Mouse (Mus musculus): ENCODE results near the gene Lrrn3. TPM values are rescaled to one million over a fixed set of nuclear protein-coding genes. Genes with fewer than 3 reads are reported as not detected.

Gene Lrrn3
- polyA plus RNA-seq, 1 experiment from 2014 or later, result 17.2 TPM

GRCm38 (mm10) chr12:41484689-41485511, 1.3 kb downstream of the Lrrn3 start:
- H3K9ac ChIP-seq, result peak overlapping the region; percentile 43
- ATAC-seq (ENCODE audit: borderline replicate concordance, extremely low read depth, low FRiP score, low TSS enrichment), result no peak

GRCm38 (mm10) chr12:41483593-41484451, 2.4 kb downstream of the Lrrn3 start:
- no peaks in the 10 kb centered on the region for H3K9me3 ChIP-seq
- peak overlapping the region; percentile 47 for H3K4me3 ChIP-seq
- WGBS, result 29% methylated on average over 23 of the region's 23 CpGs
- no peak for ATAC-seq (ENCODE audit: borderline replicate concordance, extremely low read depth, low FRiP score, low TSS enrichment)
- H3K4me2 ChIP-seq, result peak overlapping the region; percentile 63
- H3K27me3 ChIP-seq, result no peaks in the 10 kb centered on the region
- no peak overlapping the region; the same call in 1 of the 2 replicates for H3K9ac ChIP-seq
- H3K4me1 ChIP-seq, result peaks cover 24% of the 10 kb centered on the region; the same call in 1 of the 2 replicates
- H3K27ac ChIP-seq, result no peak overlapping the region
- no peaks in the 10 kb centered on the region for H3K36me3 ChIP-seq

More at GRCm38 (mm10) chr12:41484689-41485511, 1.3 kb downstream of the Lrrn3 start:
- 0 out of 2 replicates have a peak overlapping the region, but pooled peaks have one; percentile 44 for H3K27ac ChIP-seq
- H3K9me3 ChIP-seq, result no peaks in the 10 kb centered on the region
- peaks cover 24% of the 10 kb centered on the region; the same call in 1 of the 2 replicates for H3K4me1 ChIP-seq
- 16% methylated on average over 16 of the region's 16 CpGs for WGBS
- no peaks in the 10 kb centered on the region for H3K27me3 ChIP-seq
- H3K4me3 ChIP-seq, result peak overlapping the region; percentile 47
- H3K36me3 ChIP-seq, result no peaks in the 10 kb centered on the region
- peak overlapping the region; percentile 63 for H3K4me2 ChIP-seq

DNA sequence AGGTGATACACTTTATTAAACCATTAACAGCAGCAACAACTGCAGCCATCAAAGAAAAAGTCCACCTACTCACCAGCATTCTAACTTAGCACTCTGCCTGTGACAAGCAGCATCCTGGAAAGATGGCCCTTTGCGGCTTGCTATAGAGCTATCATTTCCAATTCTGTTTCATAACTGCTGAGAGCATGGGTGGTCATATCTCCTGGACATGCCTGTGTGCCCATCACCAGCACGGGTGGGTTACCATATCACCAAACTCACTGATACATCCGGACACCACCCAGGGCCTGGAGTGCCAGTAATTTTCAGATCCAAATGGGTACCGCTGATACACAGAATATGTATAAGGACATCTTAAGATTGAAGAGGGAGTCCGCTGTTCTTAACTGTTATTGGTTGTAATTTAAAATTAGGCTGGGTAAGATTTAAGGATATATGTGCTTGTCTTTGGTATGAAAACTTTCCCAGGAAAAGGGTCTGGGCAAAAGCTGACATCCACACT, 3.1 kb downstream of the Lrrn3 start:
- Histone ChIP-seq H3K27ac (no peak overlapping the region), H3K27me3 (no peaks in the 10 kb centered on the region), H3K4me2 (peak overlapping the region; percentile 63), H3K9ac (no peak overlapping the region), H3K4me1 (peaks cover 24% of the 10 kb centered on the region; the same call in 1 of the 2 replicates), H3K4me3 (peak overlapping the region; percentile 47), H3K36me3 (no peaks in the 10 kb centered on the region), H3K9me3 (no peaks in the 10 kb centered on the region)
- ATAC-seq (ENCODE audit: borderline replicate concordance, extremely low read depth, low FRiP score, low TSS enrichment), result no peak
- WGBS, result 76% methylated on average over 5 of the region's 5 CpGs

DNA sequence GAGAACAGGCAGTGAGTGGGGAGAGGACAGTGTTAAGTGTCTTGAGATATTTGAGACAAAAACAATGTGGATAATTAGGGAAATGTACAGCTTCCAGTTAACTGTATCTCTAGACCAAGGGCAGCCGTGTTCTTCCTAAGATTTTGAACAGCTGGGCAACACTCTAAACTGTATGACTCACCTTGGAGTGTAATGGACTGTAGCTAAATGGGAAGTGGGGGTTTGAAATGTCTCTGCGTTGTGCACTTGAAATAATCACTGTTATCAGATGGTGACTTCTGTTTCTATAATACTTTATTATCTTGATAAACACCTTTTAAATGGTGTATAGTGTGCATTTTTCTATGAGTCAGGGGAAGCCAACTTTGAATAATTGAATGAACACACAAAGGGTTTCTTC, 4.7 kb downstream of the Lrrn3 start:
- WGBS, result 47% methylated on average over 2 of the region's 2 CpGs
- Histone ChIP-seq H3K27ac (no peak overlapping the region), H3K4me1 (peaks cover 19% of the 10 kb centered on the region; the same call in 1 of the 2 replicates), H3K27me3 (no peaks in the 10 kb centered on the region), H3K4me2 (no peak overlapping the region), H3K36me3 (no peaks in the 10 kb centered on the region), H3K9ac (no peak overlapping the region), H3K4me3 (no peak overlapping the region), H3K9me3 (no peaks in the 10 kb centered on the region)
- ATAC-seq (ENCODE audit: borderline replicate concordance, extremely low read depth, low FRiP score, low TSS enrichment), result no peak

GRCm38 (mm10) chr12:41469096-41469801, 17.0 kb downstream of the Lrrn3 start:
- H3K27me3 ChIP-seq, result no peaks in the 10 kb centered on the region
- peak; percentile 35; the same call in 1 of the 2 replicates for ATAC-seq (ENCODE audit: borderline replicate concordance, extremely low read depth, low FRiP score, low TSS enrichment)
- no peak overlapping the region for H3K27ac ChIP-seq
- no peaks in the 10 kb centered on the region for H3K36me3 ChIP-seq
- no peaks in the 10 kb centered on the region for H3K9me3 ChIP-seq
- 32% methylated on average over 6 of the region's 6 CpGs for WGBS
- no peaks in the 10 kb centered on the region for H3K4me1 ChIP-seq
- H3K4me3 ChIP-seq, result no peak overlapping the region
- no peak overlapping the region for H3K4me2 ChIP-seq
- H3K9ac ChIP-seq, result no peak overlapping the region

GRCm38 (mm10) chr12:41468374-41468991, 17.7 kb downstream of the Lrrn3 start:
- Histone ChIP-seq H3K4me1 (no peaks in the 10 kb centered on the region), H3K27ac (no peak overlapping the region), H3K27me3 (no peaks in the 10 kb centered on the region), H3K4me2 (no peak overlapping the region), H3K9ac (no peak overlapping the region), H3K9me3 (no peaks in the 10 kb centered on the region), H3K36me3 (no peaks in the 10 kb centered on the region), H3K4me3 (no peak overlapping the region)
- no peak for ATAC-seq (ENCODE audit: borderline replicate concordance, extremely low read depth, low FRiP score, low TSS enrichment)
- WGBS, result 91% methylated on average over 3 of the region's 3 CpGs

GRCm38 (mm10) chr12:41438446-41438845, 47.8 kb downstream of the Lrrn3 start:
- ATAC-seq (ENCODE audit: borderline replicate concordance, extremely low read depth, low FRiP score, low TSS enrichment), result peak; percentile 81
- Histone ChIP-seq H3K9ac (no peak overlapping the region), H3K4me2 (no peak overlapping the region), H3K4me3 (no peak overlapping the region), H3K9me3 (no peaks in the 10 kb centered on the region), H3K36me3 (no peaks in the 10 kb centered on the region), H3K4me1 (peaks cover 19% of the 10 kb centered on the region; the same call in 1 of the 2 replicates), H3K27me3 (no peaks in the 10 kb centered on the region), H3K27ac (peak overlapping the region; percentile 4; the same call in 1 of the 2 replicates)
- WGBS, result 30% methylated on average over 4 of the region's 4 CpGs

- H3K9ac ChIP-seq, result no peak overlapping the region
- no peak for ATAC-seq (ENCODE audit: borderline replicate concordance, extremely low read depth, low FRiP score, low TSS enrichment)
- no peak overlapping the region for H3K4me2 ChIP-seq
- 66% methylated on average over 5 of the region's 5 CpGs for WGBS
- no peak overlapping the region for H3K27ac ChIP-seq
- peaks cover 11% of the 10 kb centered on the region; the same call in 1 of the 2 replicates for H3K4me1 ChIP-seq
- no peaks in the 10 kb centered on the region for H3K36me3 ChIP-seq
- H3K27me3 ChIP-seq, result no peaks in the 10 kb centered on the region
- H3K4me3 ChIP-seq, result no peak overlapping the region
- H3K9me3 ChIP-seq, result no peaks in the 10 kb centered on the region
Observed at GRCm38 (mm10) chr12:41436206-41436985, 49.8 kb downstream of the Lrrn3 start.

- H3K9me3 ChIP-seq, result no peaks in the 10 kb centered on the region
- no peak overlapping the region for H3K27ac ChIP-seq
- H3K9ac ChIP-seq, result no peak overlapping the region
- H3K4me2 ChIP-seq, result no peak overlapping the region
- no peaks in the 10 kb centered on the region for H3K4me1 ChIP-seq
- no peak for ATAC-seq (ENCODE audit: borderline replicate concordance, extremely low read depth, low FRiP score, low TSS enrichment)
- H3K27me3 ChIP-seq, result no peaks in the 10 kb centered on the region
- H3K36me3 ChIP-seq, result no peaks in the 10 kb centered on the region
- no peak overlapping the region for H3K4me3 ChIP-seq
Observed at GRCm38 (mm10) chr12:41428806-41429205, 57.4 kb downstream of the Lrrn3 start.

- WGBS, result 67% methylated on average over 5 of the region's 5 CpGs
- ATAC-seq (ENCODE audit: borderline replicate concordance, extremely low read depth, low FRiP score, low TSS enrichment), result no peak
Observed at GRCm38 (mm10) chr12:41427464-41427863, 58.8 kb downstream of the Lrrn3 start.

More at GRCm38 (mm10) chr12:41427464-41427863, 58.8 kb downstream of the Lrrn3 start:
- Histone ChIP-seq H3K36me3 (no peaks in the 10 kb centered on the region), H3K4me1 (no peaks in the 10 kb centered on the region), H3K9me3 (no peaks in the 10 kb centered on the region), H3K9ac (no peak overlapping the region), H3K4me3 (no peak overlapping the region), H3K4me2 (no peak overlapping the region), H3K27me3 (no peaks in the 10 kb centered on the region), H3K27ac (no peak overlapping the region)

All from lung, embryonic 15.5 days (tissue).